Mouse (Mus musculus) ES-E14 (cell line): ENCODE data around the gene Ctsk. TPM values are rescaled to one million over a fixed set of nuclear protein-coding genes. Genes with fewer than 3 reads are reported as not detected.

Experiments
- DNase-seq: peaks from one replicate; pipeline ENCODE4 v3.0.0-alpha.2; 2013; ENCODE audit warnings: low read depth, low spot score
- H3K27ac ChIP-seq: 2 replicates; pipeline ENCODE4 v1.5.1; 2012; ENCODE audit warnings: low read depth, mild to moderate bottlenecking, low read length, moderate library complexity, mixed read lengths; ENCODE audit not compliant: poor library complexity, insufficient read depth, severe bottlenecking
- H3K36me3 ChIP-seq: 2 replicates; pipeline ENCODE4 v1.6.1; 2012; ENCODE audit warnings: mild to moderate bottlenecking, low read length, moderate library complexity, mixed read lengths; ENCODE audit not compliant: control insufficient read depth, poor library complexity, insufficient read depth, severe bottlenecking
- H3K4me1 ChIP-seq, 2 experiments: fragments of 150-350 bp in 1 of 2; sonication (generic) in 1 of 2; 2 replicates each; pipeline ENCODE4 v1.6.1; 2012; ENCODE audit warnings: low read length in 2 of 2, mild to moderate bottlenecking in 1 of 2, mixed read lengths in 1 of 2; ENCODE audit not compliant: control insufficient read depth in 2 of 2, insufficient read depth in 2 of 2, poor library complexity in 1 of 2
- H3K4me3 ChIP-seq, 2 experiments: fragments of 150-350 bp in 1 of 2; sonication (generic) in 1 of 2; 2 replicates each; pipeline ENCODE4 v1.5.1; 2012; ENCODE audit warnings: low read length in 2 of 2, low read depth in 1 of 2, mild to moderate bottlenecking in 1 of 2, mixed read lengths in 1 of 2; ENCODE audit not compliant: insufficient read depth in 1 of 2, poor library complexity in 1 of 2, severe bottlenecking in 1 of 2
- H3K9ac ChIP-seq: 2 replicates; pipeline ENCODE4 v1.6.1; 2012; ENCODE audit warnings: low read depth, mild to moderate bottlenecking, low read length, mixed read lengths; ENCODE audit not compliant: poor library complexity, insufficient read depth, severe bottlenecking
- H3K9me3 ChIP-seq: fragments of 150-350 bp; sonication (generic); 2 replicates; pipeline ENCODE4 v1.6.1; 2012; ENCODE audit warnings: low read depth, mild to moderate bottlenecking, low read length; ENCODE audit not compliant: control insufficient read depth, insufficient read depth
- CHD2 ChIP-seq: IDR thresholded peaks from 2 replicates; pipeline ENCODE4 v1.6.1; 2014; ENCODE audit warnings: mild to moderate bottlenecking, low read depth, low read length, inconsistent platforms
- HCFC1 ChIP-seq: IDR thresholded peaks from 2 replicates; pipeline ENCODE4 v1.6.1; 2012; ENCODE audit warnings: low read length, inconsistent platforms, borderline replicate concordance; ENCODE audit not compliant: insufficient read depth
- MAFK ChIP-seq: IDR thresholded peaks from 2 replicates; pipeline ENCODE4 v1.6.1; 2014; ENCODE audit warnings: mild to moderate bottlenecking, low read depth, low read length, inconsistent platforms; ENCODE audit not compliant: insufficient read depth
- ZC3H11A ChIP-seq: IDR thresholded peaks from 2 replicates; pipeline ENCODE4 v1.6.1; 2012; ENCODE audit warnings: low read depth, mild to moderate bottlenecking, inconsistent platforms, low read length, borderline replicate concordance
- ZNF384 ChIP-seq: IDR thresholded peaks from 2 replicates; pipeline ENCODE4 v1.6.1; 2012; ENCODE audit warnings: low read depth, low read length, inconsistent platforms
- in situ Hi-C, 2 experiments: fragments of 600-800 bp; cut with MboI; formaldehyde crosslinking; loops; one replicate each; pipeline ENCODE4 v1.15.1; 2025; ENCODE audit warnings: low sequenced_read_pairs in 2 of 2, inconsistent platforms in 1 of 2; ENCODE audit not compliant: unreplicated experiment in 2 of 2
- total RNA-seq: library from RNA; depleted of rRNA; stranded (reverse); fragments of 300-350 nt; gene quantifications from 2 replicates; pipeline ENCODE4 v1.2.3, GENCODE M21; 2012; rRNA removed

Gene Ctsk
- 0.22 and 0.69 TPM in 2 replicates for total RNA-seq

- Histone ChIP-seq H3K4me1 (no peaks in the 10 kb centered on the region), H3K4me3 (no peak within 1 kb of the TSS), H3K9ac (no peak within 1 kb of the TSS), H3K27ac (no peak within 1 kb of the TSS), H3K9me3 (no peaks in the 10 kb centered on the region), H3K36me3 (peaks cover 3% of the 10 kb centered on the region)
- no peak for TF ChIP-seq MAFK
- no peak for TF ChIP-seq ZNF384
- TF ChIP-seq ZC3H11A = no peak
- TF ChIP-seq HCFC1 = no peak
- TF ChIP-seq CHD2 = no peak
- in situ Hi-C loops = no loop called here
- no peak for DNase-seq
Measured at GRCm38 (mm10) chr3:95499024-95499423, at the start of gene Ctsk. Ctsk (plus strand) TSS chr3:95499256.

- H3K36me3 ChIP-seq = peaks cover 11% of the 10 kb centered on the region
- in situ Hi-C loops = no loop called here
Measured at GRCm38 (mm10) chr3:95450408-95450807, 48.6 kb upstream of the Ctsk start.

GRCm38 (mm10) chr3:95450915-95451314 is 48.1 kb upstream of the Ctsk start:
- H3K4me1 ChIP-seq = 0 out of 4 replicates have a peak, but pooled peaks cover 0 to 2% of the 10 kb centered on the region in 2 experiments
- peaks cover 11% of the 10 kb centered on the region for H3K36me3 ChIP-seq
- H3K27ac ChIP-seq = no peak overlapping the region
- no peak for TF ChIP-seq HCFC1
- TF ChIP-seq MAFK = no peak
- no peak for TF ChIP-seq ZNF384
- no peak for TF ChIP-seq ZC3H11A
- TF ChIP-seq CHD2 = no peak
- in situ Hi-C loops = no loop called here
- no peak overlapping the region for H3K9ac ChIP-seq
- no peaks in the 10 kb centered on the region for H3K9me3 ChIP-seq
- no peak for DNase-seq
- no peak overlapping the region for H3K4me3 ChIP-seq

More at GRCm38 (mm10) chr3:95450408-95450807, 48.6 kb upstream of the Ctsk start:
- H3K27ac ChIP-seq = no peak overlapping the region
- H3K9ac ChIP-seq = no peak overlapping the region
- H3K4me1 ChIP-seq = peaks cover 0 to 3% of the 10 kb centered on the region in 2 experiments; a peak in 1 of 4 replicates
- DNase-seq = no peak
- no peaks in the 10 kb centered on the region for H3K9me3 ChIP-seq
- no peak overlapping the region for H3K4me3 ChIP-seq
- TF ChIP-seq MAFK (0 out of 2 replicates have a peak, but pooled peaks have one; percentile 26), ZNF384 (no peak)

DNA sequence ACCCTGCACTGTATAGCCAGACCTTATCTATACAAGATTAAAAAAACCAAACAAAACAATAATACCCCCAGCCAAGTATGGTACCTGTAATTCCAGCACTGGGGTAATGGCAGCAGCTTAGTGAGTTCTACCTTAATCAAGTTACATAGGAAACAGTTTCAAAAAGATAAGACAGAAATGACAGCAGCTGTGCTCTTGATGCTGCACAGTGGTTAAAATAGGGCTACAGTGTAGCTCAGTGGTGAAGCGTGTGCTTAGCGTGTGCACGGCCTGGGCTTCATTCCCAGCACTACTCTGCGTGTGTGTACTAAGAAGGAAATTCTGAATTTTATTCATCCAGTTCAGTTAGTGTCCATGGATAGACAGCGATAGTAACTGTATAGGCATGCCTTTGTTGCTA is 42.7 kb upstream of the Ctsk start:
- Histone ChIP-seq H3K4me1 (no peaks in the 10 kb centered on the region), H3K4me3 (no peak overlapping the region), H3K9me3 (no peaks in the 10 kb centered on the region), H3K27ac (no peak overlapping the region), H3K36me3 (peaks cover 7% of the 10 kb centered on the region), H3K9ac (no peak overlapping the region)
- TF ChIP-seq ZNF384 (no peak), CHD2 (no peak), MAFK (no peak), HCFC1 (no peak), ZC3H11A (no peak)
- no peak for DNase-seq
- in situ Hi-C loops = no loop called here

DNA sequence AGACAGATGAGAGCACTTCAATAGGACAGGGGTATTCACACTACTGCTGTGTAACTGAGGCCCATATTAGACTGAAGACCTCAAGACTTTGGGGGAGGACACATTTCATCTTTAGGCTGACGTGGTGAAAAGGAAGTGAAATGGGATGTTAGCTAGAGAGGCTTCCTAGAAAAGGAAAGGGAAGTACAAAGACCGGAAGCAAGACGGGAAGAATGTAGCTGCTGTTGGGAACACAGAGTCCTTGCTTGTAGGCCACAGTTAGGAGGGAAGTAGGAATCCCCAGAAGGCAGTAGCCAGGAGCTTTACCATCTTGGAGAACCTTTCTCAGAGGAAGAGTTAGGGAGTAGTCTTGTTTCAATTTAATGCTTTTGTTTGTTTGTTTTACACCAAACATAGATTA is 41.3 kb upstream of the Ctsk start:
- Histone ChIP-seq H3K9ac (no peak overlapping the region), H3K36me3 (peaks cover 1% of the 10 kb centered on the region; the same call in 1 of the 2 replicates), H3K4me1 (no peaks in the 10 kb centered on the region), H3K27ac (no peak overlapping the region), H3K4me3 (no peak overlapping the region), H3K9me3 (no peaks in the 10 kb centered on the region)
- in situ Hi-C loops = no loop called here
- TF ChIP-seq ZC3H11A = no peak
- TF ChIP-seq HCFC1 = no peak
- TF ChIP-seq ZNF384 = no peak
- no peak for TF ChIP-seq CHD2
- DNase-seq = no peak
